Mouse (Mus musculus) lung, embryonic 16.5 days (tissue): ENCODE data around the gene Tax1bp3. TPM values are rescaled to one million over a fixed set of nuclear protein-coding genes. Genes with fewer than 3 reads are reported as not detected.

ENCODE experiments used
- ATAC-seq: fragments of 200-750 bp; cut with Nextera tagmentation; 2 replicates; pipeline ENCODE4 v1.8.0; 2017; ENCODE audit warnings: low read depth, mild to moderate bottlenecking, moderate library complexity
- H3K27ac ChIP-seq: fragments of 300-500 bp; sonication (generic); 2 replicates; pipeline ENCODE4 v1.5.1; 2014; ENCODE audit warnings: mild to moderate bottlenecking, control low read depth, low read length
- H3K27me3 ChIP-seq: fragments of 300-500 bp; sonication (generic); 2 replicates; pipeline ENCODE4 v1.6.1; 2014; ENCODE audit warnings: low read depth, low read length, mixed read lengths; ENCODE audit not compliant: control insufficient read depth, insufficient read depth
- H3K36me3 ChIP-seq: fragments of 300-500 bp; sonication (generic); 2 replicates; pipeline ENCODE4 v1.6.1; 2014; ENCODE audit warnings: low read length; ENCODE audit not compliant: control insufficient read depth, insufficient read depth
- H3K4me1 ChIP-seq: fragments of 300-500 bp; sonication (generic); replicated peaks from 2 replicates; pipeline ENCODE4 v1.6.1; 2014; ENCODE audit warnings: low read length, mixed read lengths; ENCODE audit not compliant: control insufficient read depth, insufficient read depth
- H3K4me2 ChIP-seq: fragments of 300-500 bp; sonication (generic); 2 replicates; pipeline ENCODE4 v1.6.1; 2014; ENCODE audit warnings: low read depth, low read length, control low read depth
- H3K4me3 ChIP-seq: fragments of 300-500 bp; sonication (generic); 2 replicates; pipeline ENCODE4 v1.5.1; 2014; ENCODE audit warnings: mild to moderate bottlenecking, low read length, control low read depth
- H3K9ac ChIP-seq: fragments of 300-500 bp; sonication (generic); 2 replicates; pipeline ENCODE4 v1.6.1; 2014; ENCODE audit warnings: low read length, control low read depth
- H3K9me3 ChIP-seq: fragments of 300-500 bp; sonication (generic); 2 replicates; pipeline ENCODE4 v1.6.1; 2016; ENCODE audit warnings: low read length; ENCODE audit not compliant: control insufficient read depth
- WGBS: fragments of 180-500 bp; shearing (Covaris S2); extraction: QIAGEN DNeasy Blood & Tissue Kit; methylation state at CpG from one replicate; pipeline ENCODE4 v1.1.7; 2014; 5-methylcytosine and 5-hydroxymethylcytosine counted together
- polyA plus RNA-seq: library from polyadenylated mRNA; unstranded; fragments of >200 nt; fragmentation: Nextera tagmentation; extraction: Ambion mirVana; gene quantifications from 2 replicates; pipeline ENCODE4 v1.2.1, GENCODE M21; 2015

Tax1bp3 gene
- polyA plus RNA-seq, 1 experiment from 2014 or later: 275 TPM

DNA sequence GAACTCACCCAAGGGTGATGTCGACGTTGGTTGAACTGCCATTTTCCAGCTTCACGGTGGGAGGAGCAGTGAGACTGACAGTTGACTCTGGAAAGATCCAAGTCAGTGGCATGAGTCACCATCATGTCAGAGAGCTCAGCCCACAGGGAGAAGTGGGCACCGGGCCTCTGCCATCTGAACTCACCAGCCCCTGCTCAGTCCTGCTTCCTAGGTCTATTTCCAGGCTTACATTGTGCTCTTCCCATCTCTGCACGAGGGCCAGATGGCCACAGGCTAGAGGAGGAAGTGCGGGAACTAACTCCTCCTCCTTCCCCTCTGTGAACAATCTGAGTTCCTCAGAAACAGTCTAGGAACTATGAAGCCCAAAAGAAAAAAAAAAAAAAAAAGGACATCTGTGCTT, 16.2 kb downstream of the Tax1bp3 start:
- H3K36me3 ChIP-seq: peaks cover 11% of the 10 kb centered on the region
- H3K4me1 ChIP-seq: peaks cover 2% of the 10 kb centered on the region; the same call in 1 of the 2 replicates
- H3K4me3 ChIP-seq: no peak overlapping the region
- H3K9me3 ChIP-seq: no peaks in the 10 kb centered on the region
- no peak overlapping the region for H3K4me2 ChIP-seq
- WGBS: 74% methylated on average over 6 of the region's 6 CpGs
- ATAC-seq: no peak
- H3K27me3 ChIP-seq: no peaks in the 10 kb centered on the region
- no peak overlapping the region for H3K9ac ChIP-seq
- H3K27ac ChIP-seq: no peak overlapping the region

DNA sequence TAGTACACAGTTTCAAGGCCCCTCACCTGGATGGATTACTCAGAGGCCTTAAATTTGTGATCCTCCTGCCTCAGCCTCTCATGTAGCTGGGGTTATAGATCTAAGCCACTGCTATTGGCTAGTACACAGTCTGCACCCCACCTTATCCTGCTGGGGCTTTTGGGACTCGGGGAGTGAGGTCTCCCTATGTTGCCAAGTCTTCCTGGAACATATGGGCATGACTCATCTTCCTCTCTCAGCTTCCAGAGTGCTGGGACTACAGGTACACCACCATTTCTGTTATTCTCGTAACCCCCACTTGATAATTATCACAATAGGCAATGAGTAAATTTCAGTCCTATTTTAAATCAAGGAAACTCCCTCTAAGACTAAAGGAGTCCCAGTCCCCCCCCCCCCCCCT, 17.6 kb downstream of the Tax1bp3 start:
- ATAC-seq: no peak
- H3K27ac ChIP-seq: no peak overlapping the region
- no peak overlapping the region for H3K4me2 ChIP-seq
- H3K4me1 ChIP-seq: peaks cover 8% of the 10 kb centered on the region
- 73% methylated on average over 2 of the region's 2 CpGs for WGBS
- H3K27me3 ChIP-seq: no peaks in the 10 kb centered on the region
- H3K9me3 ChIP-seq: no peaks in the 10 kb centered on the region
- peaks cover 11% of the 10 kb centered on the region for H3K36me3 ChIP-seq
- no peak overlapping the region for H3K4me3 ChIP-seq
- no peak overlapping the region for H3K9ac ChIP-seq

DNA sequence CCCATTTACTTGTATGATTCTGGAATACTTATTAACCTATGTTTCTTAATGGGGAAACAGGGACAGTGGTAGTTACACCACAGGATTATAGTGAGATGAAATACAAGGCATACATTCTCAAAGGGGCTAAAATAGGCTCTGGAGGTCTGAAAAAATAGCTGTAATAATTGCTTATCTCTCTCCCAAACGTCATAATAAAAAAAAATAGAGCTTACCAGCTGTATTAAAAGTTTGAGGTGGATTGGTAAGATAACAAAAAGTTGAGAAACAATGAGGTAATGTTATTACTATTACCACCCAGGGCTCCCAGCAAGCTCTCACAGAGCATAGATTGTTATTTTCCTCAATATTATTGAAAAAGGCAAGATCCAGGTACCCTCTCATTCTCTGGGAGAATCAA, 21.3 kb downstream of the Tax1bp3 start:
- H3K4me1 ChIP-seq: peaks cover 12% of the 10 kb centered on the region
- no peak for ATAC-seq
- no peaks in the 10 kb centered on the region for H3K9me3 ChIP-seq
- H3K36me3 ChIP-seq: peaks cover 3% of the 10 kb centered on the region; the same call in 1 of the 2 replicates
- peak overlapping the region; percentile 90 for H3K4me2 ChIP-seq
- no peak overlapping the region for H3K27ac ChIP-seq
- H3K4me3 ChIP-seq: peak overlapping the region; percentile 64
- H3K9ac ChIP-seq: peak overlapping the region; percentile 88
- 2% methylated on average over 1 of the region's 1 CpGs for WGBS
- H3K27me3 ChIP-seq: no peaks in the 10 kb centered on the region

DNA sequence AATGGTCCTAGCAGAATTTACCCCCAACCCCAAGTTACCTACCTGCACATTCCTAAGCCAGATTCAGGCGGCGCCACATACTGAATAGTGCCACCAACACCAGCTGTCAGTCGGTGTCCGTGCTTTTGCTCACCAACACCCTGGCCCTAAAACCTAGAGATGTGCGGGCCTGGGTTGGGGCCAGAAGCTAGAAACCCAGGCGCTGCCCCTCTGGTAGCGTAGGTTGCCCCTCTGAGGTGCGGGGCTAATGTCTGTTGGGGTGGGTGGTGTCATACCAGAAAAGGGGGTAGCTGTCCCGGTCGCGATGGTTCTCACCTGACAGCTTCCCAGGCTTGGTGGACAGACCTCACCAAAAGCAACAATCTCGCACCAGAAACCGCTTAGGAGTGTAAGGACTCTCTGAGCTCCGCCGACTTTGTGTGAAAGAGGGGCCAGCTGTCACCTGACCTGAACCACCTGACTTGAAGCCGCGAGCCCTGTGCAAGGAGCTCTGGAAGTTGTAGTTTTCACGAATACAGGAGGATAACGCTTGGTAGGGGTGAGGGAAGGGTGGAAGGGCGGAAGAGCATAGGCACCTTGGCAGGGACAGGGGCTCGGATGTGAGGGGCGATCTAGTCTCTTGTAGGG, 21.8 kb downstream of the Tax1bp3 start, which contains the start of gene Ctns:
Ctns (minus strand) TSS at position 440 of the 627 bp plus-strand sequence.
- ATAC-seq: peak; percentile 94
- peak within 1 kb of the TSS; percentile 30; the same call in 1 of the 2 replicates for H3K27ac ChIP-seq
- H3K4me3 ChIP-seq: peak within 1 kb of the TSS; percentile 64
- H3K36me3 ChIP-seq: peaks cover 3% of the 10 kb centered on the region; the same call in 1 of the 2 replicates
- H3K9me3 ChIP-seq: no peaks in the 10 kb centered on the region
- peak within 1 kb of the TSS; percentile 88 for H3K9ac ChIP-seq
- WGBS: under 1% methylated on average over 22 of the region's 22 CpGs
- H3K4me1 ChIP-seq: peaks cover 12% of the 10 kb centered on the region
- H3K27me3 ChIP-seq: no peaks in the 10 kb centered on the region
- H3K4me2 ChIP-seq: peak within 1 kb of the TSS; percentile 90

DNA sequence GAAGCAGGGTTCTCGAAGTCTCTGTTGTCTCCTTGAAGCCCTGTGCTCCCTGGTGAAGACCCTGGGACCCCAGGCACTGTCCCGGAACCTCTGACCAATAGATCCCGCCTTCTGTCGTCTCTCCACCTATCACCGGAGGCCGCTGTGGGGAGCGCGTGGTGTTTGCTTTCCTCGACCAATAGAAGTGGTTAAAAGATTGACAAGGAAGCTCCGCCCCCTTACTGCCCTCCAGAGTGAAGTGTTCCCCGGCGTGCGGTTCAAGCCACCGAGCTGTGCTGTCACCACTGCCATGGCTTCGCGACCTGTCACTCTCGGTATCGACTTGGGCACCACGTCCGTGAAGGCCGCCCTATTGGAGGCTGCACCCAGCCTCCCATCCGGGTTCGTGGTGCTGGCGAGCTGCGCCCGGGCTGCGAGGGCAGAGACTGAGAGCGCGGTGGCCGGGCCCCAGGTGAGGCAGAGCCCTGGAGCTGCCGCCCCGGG, 22.4 kb downstream of the Tax1bp3 start, which contains the start of gene Shpk:
Shpk (plus strand) TSS at position 231 of the 483 bp plus-strand sequence.
- H3K9me3 ChIP-seq: no peaks in the 10 kb centered on the region

DNA sequence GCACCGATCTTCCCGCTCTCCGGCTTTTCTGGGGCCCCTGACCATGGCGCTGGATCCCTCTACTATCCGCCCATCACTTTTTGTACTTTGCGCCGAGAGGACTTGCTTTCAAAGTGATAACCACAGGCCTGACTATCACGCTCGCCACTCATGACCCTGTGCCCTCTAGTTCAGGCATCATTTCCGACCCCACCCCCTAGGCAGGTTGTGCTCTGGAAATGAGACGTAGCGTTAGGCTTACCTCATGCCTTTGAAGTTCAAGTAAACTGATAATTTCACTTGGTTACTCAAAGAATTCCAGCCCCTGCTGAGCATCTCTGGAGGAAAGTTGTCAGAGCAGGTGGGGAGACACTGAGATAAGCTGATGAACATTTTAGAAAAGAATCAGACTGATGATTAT, 23.0 kb downstream of the Tax1bp3 start:
- ATAC-seq: no peak
- H3K27me3 ChIP-seq: no peaks in the 10 kb centered on the region
- no peaks in the 10 kb centered on the region for H3K9me3 ChIP-seq
- H3K4me1 ChIP-seq: peaks cover 12% of the 10 kb centered on the region
- peak overlapping the region; percentile 88 for H3K9ac ChIP-seq
- peak overlapping the region; percentile 64 for H3K4me3 ChIP-seq
- H3K36me3 ChIP-seq: peaks cover 3% of the 10 kb centered on the region; the same call in 1 of the 2 replicates
- H3K27ac ChIP-seq: no peak overlapping the region
- peak overlapping the region; percentile 90 for H3K4me2 ChIP-seq
- 4% methylated on average over 12 of the region's 12 CpGs for WGBS

More for the DNA sequence above, 22.4 kb downstream of the Tax1bp3 start, which contains the start of gene Shpk:
- peak within 1 kb of the TSS; percentile 30; the same call in 1 of the 2 replicates for H3K27ac ChIP-seq
- ATAC-seq: peak; percentile 98
- H3K27me3 ChIP-seq: no peaks in the 10 kb centered on the region
- peaks cover 12% of the 10 kb centered on the region for H3K4me1 ChIP-seq
- H3K36me3 ChIP-seq: peaks cover 3% of the 10 kb centered on the region; the same call in 1 of the 2 replicates
- H3K4me3 ChIP-seq: peak within 1 kb of the TSS; percentile 64
- peak within 1 kb of the TSS; percentile 88 for H3K9ac ChIP-seq
- WGBS: under 1% methylated on average over 32 of the region's 32 CpGs
- H3K4me2 ChIP-seq: peak within 1 kb of the TSS; percentile 90

DNA sequence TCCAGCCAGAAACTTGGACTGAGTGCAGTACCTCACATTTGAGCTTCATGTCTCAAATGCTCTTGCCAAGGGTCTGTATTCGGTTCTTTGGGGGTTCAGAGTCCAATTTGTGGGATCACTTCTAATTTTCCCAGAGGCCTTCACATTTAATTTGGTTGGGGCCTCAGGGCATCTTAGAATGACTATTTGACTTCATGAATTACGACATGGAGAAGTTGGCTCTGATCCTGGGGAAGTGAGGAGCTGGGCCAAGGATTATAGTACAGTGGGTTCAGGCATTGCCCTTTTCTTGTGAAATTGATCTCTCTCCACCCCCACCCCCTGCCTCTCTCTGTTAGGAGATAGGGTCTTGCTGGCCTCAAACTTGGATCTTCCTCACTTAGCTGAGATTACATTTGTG, 24.1 kb downstream of the Tax1bp3 start:
- H3K36me3 ChIP-seq: no peaks in the 10 kb centered on the region
- H3K9ac ChIP-seq: no peak overlapping the region
- H3K4me2 ChIP-seq: no peak overlapping the region
- ATAC-seq: no peak
- no peaks in the 10 kb centered on the region for H3K27me3 ChIP-seq
- no peak overlapping the region for H3K27ac ChIP-seq
- no peaks in the 10 kb centered on the region for H3K9me3 ChIP-seq
- peaks cover 12% of the 10 kb centered on the region for H3K4me1 ChIP-seq
- WGBS: 61% methylated on average over 2 of the region's 2 CpGs
- H3K4me3 ChIP-seq: no peak overlapping the region

DNA sequence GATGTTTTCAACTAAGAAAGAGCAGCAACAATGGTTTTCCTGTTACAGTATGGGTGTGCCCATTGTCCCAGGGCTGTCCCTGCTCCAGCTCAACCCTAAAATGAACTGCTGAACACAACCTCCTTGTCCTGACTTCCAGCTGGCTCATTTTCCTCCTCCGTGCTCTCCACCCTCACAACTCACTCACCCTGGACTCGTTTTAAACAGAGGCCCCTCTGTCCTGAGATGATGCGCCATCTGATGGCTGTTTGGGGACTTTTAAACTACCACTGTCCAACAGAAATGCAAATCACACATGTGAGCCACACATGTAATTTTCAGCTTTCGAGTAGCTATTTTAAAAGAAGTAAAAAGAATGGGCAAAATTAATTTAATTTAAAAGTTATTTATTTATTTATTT, 24.7 kb downstream of the Tax1bp3 start:
- H3K4me2 ChIP-seq: no peak overlapping the region
- WGBS: 31% methylated on average over 4 of the region's 4 CpGs
- ATAC-seq: no peak
- no peaks in the 10 kb centered on the region for H3K36me3 ChIP-seq
- H3K27me3 ChIP-seq: no peaks in the 10 kb centered on the region
- no peak overlapping the region for H3K9ac ChIP-seq
- peaks cover 12% of the 10 kb centered on the region for H3K4me1 ChIP-seq
- H3K9me3 ChIP-seq: no peaks in the 10 kb centered on the region
- no peak overlapping the region for H3K27ac ChIP-seq
- H3K4me3 ChIP-seq: no peak overlapping the region

DNA sequence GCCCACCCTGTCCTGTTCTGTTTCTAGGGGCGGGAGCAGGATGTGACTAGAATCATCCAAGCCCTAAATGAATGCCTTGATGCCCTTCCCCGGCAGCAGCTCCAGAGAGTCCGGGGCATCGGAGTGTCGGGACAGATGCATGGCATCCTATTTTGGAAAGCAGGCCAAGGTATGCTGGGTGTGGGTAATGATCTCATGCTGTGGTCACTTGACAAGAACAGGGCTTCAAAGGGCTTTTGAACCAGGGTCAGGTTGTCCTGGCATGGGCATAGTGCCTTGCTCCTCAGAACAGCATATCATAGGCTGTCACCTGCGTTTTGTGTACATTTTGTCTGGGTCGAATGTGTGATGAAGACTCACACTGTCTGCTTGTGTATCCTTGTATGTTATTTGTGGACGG, 27.0 kb downstream of the Tax1bp3 start:
- no peak overlapping the region for H3K9ac ChIP-seq
- no peaks in the 10 kb centered on the region for H3K9me3 ChIP-seq
- WGBS: 77% methylated on average over 8 of the region's 8 CpGs
- H3K27ac ChIP-seq: no peak overlapping the region
- no peaks in the 10 kb centered on the region for H3K27me3 ChIP-seq
- no peak overlapping the region for H3K4me3 ChIP-seq
- no peak overlapping the region for H3K4me2 ChIP-seq
- no peak for ATAC-seq
- no peaks in the 10 kb centered on the region for H3K36me3 ChIP-seq
- peaks cover 4% of the 10 kb centered on the region for H3K4me1 ChIP-seq
